Comparison of ENCODE assay signal across 10 mouse cellular contexts in genomic region chr3:83767121-83767520, GRCm38 (mm10). TPM values are rescaled to one million over a fixed set of nuclear protein-coding genes. Genes with fewer than 3 reads are reported as not detected.
A peak's percentile ranks its signal among the peaks of the same experiment; 100 is the strongest.
DNase-seq lines count a peak whose midpoint lies in the region; ATAC-seq and TF ChIP-seq lines count a peak whose summit lies in the region.
"Had no signal": no experiment of that assay in that cellular context is flagged by ENCODE, and none has a peak within 500 bp of the region (broad histone marks: within the 10 kb centered on the region; RNA-seq: fewer than 3 reads in every experiment).

No protein-coding gene starts in this region.

- peak overlapping the region; percentile 74 for H3K4me2 ChIP-seq in kidney, embryonic 16.5 days (replicated peaks; ENCODE audit: low read depth, low read length)
- H3K4me2 ChIP-seq in embryonic facial prominence, embryonic 15.5 days (replicated peaks), result peak overlapping the region; percentile 91
- H3K4me2 ChIP-seq in hindbrain, postnatal 0 days (ENCODE audit: low read depth, low read length), result peak overlapping the region; percentile 96
- peak overlapping the region; percentile 93 for H3K4me2 ChIP-seq in midbrain, embryonic 16.5 days (ENCODE audit: low read length)

- H3K9ac ChIP-seq in kidney, embryonic 16.5 days (replicated peaks; ENCODE audit: low read length), result peak overlapping the region; percentile 77
- H3K9ac ChIP-seq in embryonic facial prominence, embryonic 15.5 days, result peak overlapping the region; percentile 62
- H3K9ac ChIP-seq in hindbrain, postnatal 0 days (replicated peaks; ENCODE audit: low read length), result peak overlapping the region; percentile 65; the same call in 1 of the 2 replicates
- H3K9ac ChIP-seq in midbrain, embryonic 16.5 days (ENCODE audit: low read depth, low read length), result no peak overlapping the region

- H3K36me3 ChIP-seq in kidney, embryonic 16.5 days (ENCODE audit: insufficient read depth, low read length), result peaks cover 7% of the 10 kb centered on the region; the same call in 1 of the 2 replicates
- peaks cover 19% of the 10 kb centered on the region for H3K36me3 ChIP-seq in embryonic facial prominence, embryonic 15.5 days
- H3K36me3 ChIP-seq in hindbrain, postnatal 0 days (ENCODE audit: insufficient read depth, low read length), result no peaks in the 10 kb centered on the region
- no peaks in the 10 kb centered on the region for H3K36me3 ChIP-seq in midbrain, embryonic 16.5 days (ENCODE audit: control insufficient read depth, insufficient read depth, low read length)

- peaks cover 20% of the 10 kb centered on the region for H3K4me1 ChIP-seq in kidney, embryonic 16.5 days (ENCODE audit: insufficient read depth, low read length)
- H3K4me1 ChIP-seq in embryonic facial prominence, embryonic 15.5 days, result peaks cover 42% of the 10 kb centered on the region
- H3K4me1 ChIP-seq in hindbrain, postnatal 0 days (ENCODE audit: insufficient read depth, low read length), result 0 out of 2 replicates have a peak, but pooled peaks cover 5% of the 10 kb centered on the region
- H3K4me1 ChIP-seq in midbrain, embryonic 16.5 days (ENCODE audit: control insufficient read depth, insufficient read depth, low read length), result peaks cover 13% of the 10 kb centered on the region

- no peaks in the 10 kb centered on the region for H3K9me3 ChIP-seq in kidney, embryonic 16.5 days (ENCODE audit: low read length)
- no peaks in the 10 kb centered on the region for H3K9me3 ChIP-seq in embryonic facial prominence, embryonic 15.5 days (replicated peaks)
- H3K9me3 ChIP-seq in hindbrain, postnatal 0 days (ENCODE audit: low read length), result no peaks in the 10 kb centered on the region
- H3K9me3 ChIP-seq in midbrain, embryonic 16.5 days (replicated peaks; ENCODE audit: control insufficient read depth, low read length, poor library complexity, severe bottlenecking), result no peaks in the 10 kb centered on the region

- 5% methylated on average over 10 of the region's 10 CpGs for WGBS in kidney, embryonic 16.5 days
- WGBS in embryonic facial prominence, embryonic 15.5 days, result 8% methylated on average over 10 of the region's 10 CpGs
- WGBS in hindbrain, postnatal 0 days, result 8% methylated on average over 10 of the region's 10 CpGs
- WGBS in midbrain, embryonic 16.5 days, result 3% methylated on average over 10 of the region's 10 CpGs

- no peak for DNase-seq in kidney, adult 9 months
- DNase-seq in hindbrain, postnatal 0 days (ENCODE audit: low spot score), result no peak
- DNase-seq in layer of hippocampus, adult 9-10 months (ENCODE audit: low spot score), result no peak
- no peak for DNase-seq in kidney, adult 8-10 months
- DNase-seq: thymus, postnatal 14 days had no signal

- TF ChIP-seq CTCF in hindbrain, postnatal 0 days (IDR thresholded peaks at IDR 0.05; ENCODE audit: low read depth), result no peak

- H3K27ac ChIP-seq in kidney, embryonic 16.5 days (ENCODE audit: low read length), result no peak overlapping the region
- peak overlapping the region; percentile 82 for H3K27ac ChIP-seq in embryonic facial prominence, embryonic 15.5 days (replicated peaks)
- H3K27ac ChIP-seq in hindbrain, postnatal 0 days, result no peak overlapping the region
- H3K27ac ChIP-seq in midbrain, embryonic 16.5 days (ENCODE audit: low read length), result no peak overlapping the region

- H3K27me3 ChIP-seq in kidney, embryonic 16.5 days (ENCODE audit: insufficient read depth, low read length), result peaks cover 17% of the 10 kb centered on the region; the same call in 1 of the 2 replicates
- no peaks in the 10 kb centered on the region for H3K27me3 ChIP-seq in embryonic facial prominence, embryonic 15.5 days
- 0 out of 2 replicates have a peak, but pooled peaks cover 8% of the 10 kb centered on the region for H3K27me3 ChIP-seq in hindbrain, postnatal 0 days (ENCODE audit: insufficient read depth, low read length)
- H3K27me3 ChIP-seq in midbrain, embryonic 16.5 days (ENCODE audit: control insufficient read depth, insufficient read depth, low read depth, low read length), result no peaks in the 10 kb centered on the region

- ATAC-seq in kidney, embryonic 16.5 days (ENCODE audit: low FRiP score, low TSS enrichment), result no peak
- no peak for ATAC-seq in embryonic facial prominence, embryonic 15.5 days (ENCODE audit: insufficient number of reproducible peaks, low FRiP score, low TSS enrichment, low read depth)
- ATAC-seq in hindbrain, postnatal 0 days, result no peak
- no peak for ATAC-seq in midbrain, embryonic 16.5 days
- no peak for ATAC-seq in megakaryocyte progenitor cell, adult 5-6 weeks (replicated peaks; ENCODE audit: poor library complexity)

- H3K4me3 ChIP-seq in kidney, embryonic 16.5 days (ENCODE audit: low read length), result peak overlapping the region; percentile 48
- H3K4me3 ChIP-seq in embryonic facial prominence, embryonic 15.5 days (replicated peaks), result peak overlapping the region; percentile 57
- peak overlapping the region; percentile 57 for H3K4me3 ChIP-seq in hindbrain, postnatal 0 days (ENCODE audit: low read length)
- H3K4me3 ChIP-seq in midbrain, embryonic 16.5 days (ENCODE audit: low read depth, low read length), result peak overlapping the region; percentile 51

RNA-seq across cellular contexts. Expression of gene Sfrp2, which starts 1.0 kb away (rescaled TPM):
- polyA plus RNA-seq in kidney, embryonic 16.5 days (2015; fragmentation: Nextera tagmentation; extraction: Ambion mirVana), result 166 and 172 TPM in 2 replicates
- 594 and 676 TPM in 2 replicates for polyA plus RNA-seq in embryonic facial prominence, embryonic 15.5 days (2015; fragmentation: Nextera tagmentation; extraction: Ambion mirVana)
- 44.5 and 76.9 TPM in 2 replicates for total RNA-seq in hindbrain, postnatal 0 days (2014; rRNA removed)
- 38.0 and 38.4 TPM in 2 replicates for polyA plus RNA-seq in hindbrain, postnatal 0 days (2015; fragmentation: Nextera tagmentation; extraction: Ambion mirVana)
- polyA plus RNA-seq in midbrain, embryonic 16.5 days (2015; fragmentation: Nextera tagmentation; extraction: Ambion mirVana), result 37.8 and 46.7 TPM in 2 replicates
- not detected in 2 replicates for total RNA-seq in megakaryocyte progenitor cell, adult 5-6 weeks (2015)
- not detected in 2 replicates for total RNA-seq in megakaryocyte progenitor cell, adult 5-6 weeks (2017)
- total RNA-seq: MEL had no signal
